Mouse (Mus musculus): ENCODE results near the gene Gm12394. TPM values are rescaled to one million over a fixed set of nuclear protein-coding genes. Genes with fewer than 3 reads are reported as not detected.

Gene Gm12394
- polyA plus RNA-seq, 1 experiment = not detected

- Histone ChIP-seq H3K36me3 (ENCODE audit: control insufficient read depth, insufficient read depth, low read length, poor library complexity, severe bottlenecking) (no peaks in the 10 kb centered on the region), H3K9ac (ENCODE audit: low read depth, poor library complexity, severe bottlenecking) (no peak overlapping the region), H3K27me3 (ENCODE audit: control insufficient read depth, insufficient read depth, low read length, poor library complexity, severe bottlenecking) (no peaks in the 10 kb centered on the region), H3K9me3 (replicated peaks; ENCODE audit: control insufficient read depth, insufficient read depth, low read length, poor library complexity, severe bottlenecking) (no peaks in the 10 kb centered on the region), H3K4me3 (ENCODE audit: low read depth, low read length) (no peak overlapping the region), H3K4me1 (ENCODE audit: control insufficient read depth, insufficient read depth, low read length) (no peaks in the 10 kb centered on the region), H3K27ac (ENCODE audit: insufficient read depth, low read length) (no peak overlapping the region)
- TF ChIP-seq CTCF (IDR thresholded peaks at IDR 0.05; ENCODE audit: low read depth, low read length) (no peak), POLR2A (IDR thresholded peaks at IDR 0.05; ENCODE audit: insufficient read depth, low read length) (no peak), EP300 (IDR thresholded peaks at IDR 0.05; ENCODE audit: insufficient read depth, low read depth, low read length) (no peak)
Measured at GRCm38 (mm10) chr4:42880677-42880948, 24.0 kb upstream of the Gm12394 start.

- Histone ChIP-seq H3K27ac (ENCODE audit: insufficient read depth, low read length) (no peak overlapping the region), H3K36me3 (ENCODE audit: control insufficient read depth, insufficient read depth, low read length, poor library complexity, severe bottlenecking) (no peaks in the 10 kb centered on the region), H3K27me3 (ENCODE audit: control insufficient read depth, insufficient read depth, low read length, poor library complexity, severe bottlenecking) (no peaks in the 10 kb centered on the region), H3K4me3 (ENCODE audit: low read depth, low read length) (no peak overlapping the region), H3K9ac (ENCODE audit: low read depth, poor library complexity, severe bottlenecking) (no peak overlapping the region), H3K9me3 (replicated peaks; ENCODE audit: control insufficient read depth, insufficient read depth, low read length, poor library complexity, severe bottlenecking) (no peaks in the 10 kb centered on the region), H3K4me1 (ENCODE audit: control insufficient read depth, insufficient read depth, low read length) (no peaks in the 10 kb centered on the region)
- TF ChIP-seq CTCF (IDR thresholded peaks at IDR 0.05; ENCODE audit: low read depth, low read length) = no peak
- no peak for TF ChIP-seq EP300 (IDR thresholded peaks at IDR 0.05; ENCODE audit: insufficient read depth, low read depth, low read length)
- no peak for TF ChIP-seq POLR2A (IDR thresholded peaks at IDR 0.05; ENCODE audit: insufficient read depth, low read length)
Measured at GRCm38 (mm10) chr4:42879829-42880676, 23.5 kb upstream of the Gm12394 start.

- H3K4me3 ChIP-seq (ENCODE audit: low read depth, low read length) = no peak overlapping the region
- no peak for TF ChIP-seq EP300 (IDR thresholded peaks at IDR 0.05; ENCODE audit: insufficient read depth, low read depth, low read length)
- TF ChIP-seq CTCF (IDR thresholded peaks at IDR 0.05; ENCODE audit: low read depth, low read length) = no peak
- TF ChIP-seq POLR2A (IDR thresholded peaks at IDR 0.05; ENCODE audit: insufficient read depth, low read length) = no peak
- H3K36me3 ChIP-seq (ENCODE audit: control insufficient read depth, insufficient read depth, low read length, poor library complexity, severe bottlenecking) = no peaks in the 10 kb centered on the region
- H3K27me3 ChIP-seq (ENCODE audit: control insufficient read depth, insufficient read depth, low read length, poor library complexity, severe bottlenecking) = no peaks in the 10 kb centered on the region
- H3K4me1 ChIP-seq (ENCODE audit: control insufficient read depth, insufficient read depth, low read length) = no peaks in the 10 kb centered on the region
- H3K27ac ChIP-seq (ENCODE audit: insufficient read depth, low read length) = no peak overlapping the region
- H3K9me3 ChIP-seq (replicated peaks; ENCODE audit: control insufficient read depth, insufficient read depth, low read length, poor library complexity, severe bottlenecking) = no peaks in the 10 kb centered on the region
- no peak overlapping the region for H3K9ac ChIP-seq (ENCODE audit: low read depth, poor library complexity, severe bottlenecking)
Measured at GRCm38 (mm10) chr4:42877657-42878056, 21.1 kb upstream of the Gm12394 start.

- no peak overlapping the region for H3K4me3 ChIP-seq (ENCODE audit: low read depth, low read length)
- no peaks in the 10 kb centered on the region for H3K9me3 ChIP-seq (replicated peaks; ENCODE audit: control insufficient read depth, insufficient read depth, low read length, poor library complexity, severe bottlenecking)
- no peaks in the 10 kb centered on the region for H3K27me3 ChIP-seq (ENCODE audit: control insufficient read depth, insufficient read depth, low read length, poor library complexity, severe bottlenecking)
- no peaks in the 10 kb centered on the region for H3K36me3 ChIP-seq (ENCODE audit: control insufficient read depth, insufficient read depth, low read length, poor library complexity, severe bottlenecking)
- no peak overlapping the region for H3K9ac ChIP-seq (ENCODE audit: low read depth, poor library complexity, severe bottlenecking)
- H3K27ac ChIP-seq (ENCODE audit: insufficient read depth, low read length) = no peak overlapping the region
- H3K4me1 ChIP-seq (ENCODE audit: control insufficient read depth, insufficient read depth, low read length) = no peaks in the 10 kb centered on the region
- TF ChIP-seq POLR2A (IDR thresholded peaks at IDR 0.05; ENCODE audit: insufficient read depth, low read length) = no peak
- TF ChIP-seq CTCF (IDR thresholded peaks at IDR 0.05; ENCODE audit: low read depth, low read length) = peak; percentile 31
Measured at GRCm38 (mm10) chr4:42876586-42877291, 20.2 kb upstream of the Gm12394 start.

GRCm38 (mm10) chr4:42874134-42874533 is 17.6 kb upstream of the Gm12394 start, which contains the start of gene Fam205c:
Gene Fam205c (minus strand): TSS chr4:42874234.
- Histone ChIP-seq H3K4me3 (ENCODE audit: low read depth, low read length) (no peak within 1 kb of the TSS), H3K9me3 (replicated peaks; ENCODE audit: control insufficient read depth, insufficient read depth, low read length, poor library complexity, severe bottlenecking) (no peaks in the 10 kb centered on the region), H3K4me1 (ENCODE audit: control insufficient read depth, insufficient read depth, low read length) (no peaks in the 10 kb centered on the region), H3K27me3 (ENCODE audit: control insufficient read depth, insufficient read depth, low read length, poor library complexity, severe bottlenecking) (no peaks in the 10 kb centered on the region), H3K9ac (ENCODE audit: low read depth, poor library complexity, severe bottlenecking) (no peak within 1 kb of the TSS), H3K36me3 (ENCODE audit: control insufficient read depth, insufficient read depth, low read length, poor library complexity, severe bottlenecking) (no peaks in the 10 kb centered on the region), H3K27ac (ENCODE audit: insufficient read depth, low read length) (no peak within 1 kb of the TSS)
- TF ChIP-seq EP300 (IDR thresholded peaks at IDR 0.05; ENCODE audit: insufficient read depth, low read depth, low read length) = no peak
- TF ChIP-seq POLR2A (IDR thresholded peaks at IDR 0.05; ENCODE audit: insufficient read depth, low read length) = no peak
- no peak for TF ChIP-seq CTCF (IDR thresholded peaks at IDR 0.05; ENCODE audit: low read depth, low read length)
